Mouse (Mus musculus) limb, embryonic 11.5 days (tissue): ENCODE results near the gene Ttyh1. TPM values are rescaled to one million over a fixed set of nuclear protein-coding genes. Genes with fewer than 3 reads are reported as not detected.

Source experiments
- ATAC-seq: fragments of 200-750 bp; cut with Nextera tagmentation; 2 replicates; pipeline ENCODE4 v1.8.0; 2017; ENCODE audit warnings: low read depth; ENCODE audit not compliant: insufficient number of reproducible peaks, low FRiP score, low TSS enrichment
- DNase-seq: peaks from one replicate; pipeline ENCODE4 v3.0.0-alpha.2; 2015; ENCODE audit warnings: low spot score
- H3K27ac ChIP-seq: fragments of 300-500 bp; sonication (generic); replicated peaks from 2 replicates; pipeline ENCODE4 v1.5.1; 2014; ENCODE audit warnings: low read depth, mild to moderate bottlenecking, low read length
- H3K27me3 ChIP-seq: fragments of 300-500 bp; sonication (generic); 2 replicates; pipeline ENCODE4 v1.6.1; 2014; ENCODE audit warnings: mild to moderate bottlenecking, low read length, mixed read lengths; ENCODE audit not compliant: control insufficient read depth, insufficient read depth
- H3K36me3 ChIP-seq: fragments of 300-500 bp; sonication (generic); 2 replicates; pipeline ENCODE4 v1.6.1; 2014; ENCODE audit warnings: mild to moderate bottlenecking, low read length, moderate library complexity, mixed read lengths; ENCODE audit not compliant: control insufficient read depth, insufficient read depth
- H3K4me1 ChIP-seq: fragments of 300-500 bp; sonication (generic); 2 replicates; pipeline ENCODE4 v1.6.1; 2014; ENCODE audit warnings: low read length, mixed read lengths; ENCODE audit not compliant: control insufficient read depth, insufficient read depth
- H3K4me2 ChIP-seq: fragments of 300-500 bp; sonication (generic); 2 replicates; pipeline ENCODE4 v1.6.1; 2014; ENCODE audit warnings: low read depth, mild to moderate bottlenecking, moderate library complexity; ENCODE audit not compliant: severe bottlenecking
- H3K4me3 ChIP-seq: fragments of 300-500 bp; sonication (generic); 2 replicates; pipeline ENCODE4 v1.5.1; 2014; ENCODE audit warnings: low read depth, low read length
- H3K9ac ChIP-seq: fragments of 300-500 bp; sonication (generic); 2 replicates; pipeline ENCODE4 v1.6.1; 2014; ENCODE audit warnings: mild to moderate bottlenecking, low read length
- H3K9me3 ChIP-seq: fragments of 300-500 bp; sonication (generic); 2 replicates; pipeline ENCODE4 v1.6.1; 2016; ENCODE audit warnings: low read length; ENCODE audit not compliant: control insufficient read depth
- WGBS: fragments of 180-500 bp; shearing (Covaris S2); extraction: QIAGEN DNeasy Blood & Tissue Kit; methylation state at CpG from one replicate; pipeline ENCODE4 v1.1.7; 2014; 5-methylcytosine and 5-hydroxymethylcytosine counted together
- polyA plus RNA-seq: library from polyadenylated mRNA; unstranded; fragments of >200 nt; fragmentation: Nextera tagmentation; extraction: Ambion mirVana; gene quantifications from 2 replicates; pipeline ENCODE4 v1.2.1, GENCODE M21; 2014

Ttyh1 gene
- polyA plus RNA-seq, 1 experiment from 2014 or later = 1.4 TPM

- Histone ChIP-seq H3K9me3 (0 out of 2 replicates have a peak, but pooled peaks cover 2% of the 10 kb centered on the region), H3K27me3 (peaks cover 22% of the 10 kb centered on the region), H3K4me3 (no peak overlapping the region), H3K4me2 (no peak overlapping the region), H3K4me1 (no peaks in the 10 kb centered on the region), H3K36me3 (no peaks in the 10 kb centered on the region), H3K27ac (no peak overlapping the region), H3K9ac (no peak overlapping the region)
- WGBS = 68% methylated on average over 8 of the region's 8 CpGs
- ATAC-seq (no peak), DNase-seq (no peak)
These were observed 2.0 kb upstream of the Ttyh1 start for GRCm38 (mm10) chr7:4117050-4117814.

DNA sequence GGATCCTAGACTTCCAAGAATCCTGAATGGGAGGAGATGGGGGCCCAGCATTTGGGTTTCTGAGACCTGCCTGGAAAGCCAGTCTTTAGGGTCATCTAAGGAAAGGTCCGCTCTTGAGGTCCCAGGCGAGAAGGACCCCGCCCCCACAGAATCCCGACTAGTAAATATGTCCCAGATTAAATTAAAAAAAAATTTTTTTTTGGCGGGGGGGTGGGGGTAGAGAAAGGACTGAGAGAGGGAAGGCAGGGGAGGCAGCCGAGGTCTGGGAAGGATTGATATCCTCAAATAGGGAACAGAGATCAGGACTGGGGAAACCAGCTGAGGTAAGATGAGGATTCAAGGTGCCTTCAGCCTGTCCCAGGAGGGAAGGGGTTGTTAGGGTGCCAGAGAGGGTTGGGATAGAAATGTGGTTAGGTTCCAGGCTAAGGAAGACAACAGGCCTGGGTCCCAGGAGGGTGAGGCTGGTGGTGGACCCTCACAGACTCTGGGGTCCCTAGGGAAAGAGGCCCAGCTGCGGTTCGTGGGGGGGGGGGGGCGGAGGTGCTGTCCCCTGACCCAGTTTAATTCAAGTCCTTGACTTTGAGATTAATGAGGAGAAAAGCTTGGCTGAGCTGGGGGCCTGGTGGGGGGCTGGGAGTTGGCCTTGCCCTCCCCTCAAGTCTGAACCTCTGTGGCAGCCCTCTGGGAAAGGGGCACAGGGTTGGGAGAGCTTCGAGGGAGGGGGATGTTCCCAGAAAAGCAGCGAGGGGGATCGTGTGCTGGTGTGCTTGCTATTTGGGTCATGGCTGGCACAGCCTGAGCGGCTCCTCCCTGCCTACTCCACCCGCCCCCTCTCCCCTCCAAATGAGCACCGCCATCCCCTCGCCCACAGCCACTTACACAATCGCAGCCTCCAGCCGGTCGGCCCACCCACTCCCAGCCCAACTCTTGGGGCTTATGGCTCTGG lies 1.0 kb downstream of the Ttyh1 start:
- peak overlapping the region; percentile 61; the same call in 1 of the 2 replicates for H3K4me2 ChIP-seq
- no peak for DNase-seq
- WGBS = 19% methylated on average over 16 of the region's 19 CpGs

DNA sequence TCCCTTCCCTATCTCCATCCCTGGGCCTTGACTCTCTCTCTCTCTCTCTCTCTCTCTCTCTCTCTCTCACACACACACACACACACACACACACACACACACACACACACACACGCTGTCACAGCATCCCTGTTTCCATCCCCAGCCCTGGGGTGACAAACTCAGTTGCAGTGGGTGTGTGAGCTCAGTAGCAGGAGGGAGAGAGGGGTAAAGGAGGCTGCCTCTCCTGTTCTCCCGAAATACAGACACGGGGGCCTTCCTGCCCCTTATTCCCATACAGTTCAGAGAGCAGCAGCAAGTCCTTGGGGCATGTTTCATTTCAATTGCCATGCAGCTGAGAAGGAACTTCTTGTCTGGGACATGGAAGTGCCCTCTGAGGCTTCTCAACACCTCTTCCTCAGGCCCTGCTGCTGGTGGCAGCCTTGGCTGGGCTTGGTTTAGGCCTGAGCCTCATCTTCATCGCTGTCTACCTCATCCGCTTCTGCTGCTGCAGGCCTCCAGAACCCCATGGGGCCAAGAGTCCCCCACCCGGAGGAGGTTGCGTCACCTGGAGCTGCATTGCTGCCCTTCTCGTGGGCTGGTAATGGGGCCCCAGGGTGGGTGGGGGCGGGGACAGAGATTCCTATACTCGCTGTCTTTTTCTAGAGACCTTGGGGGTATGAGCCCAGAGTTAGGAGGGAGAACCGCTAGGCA lies 3.0 kb downstream of the Ttyh1 start:
- Histone ChIP-seq H3K4me1 (no peaks in the 10 kb centered on the region), H3K27ac (no peak overlapping the region), H3K9ac (no peak overlapping the region), H3K36me3 (no peaks in the 10 kb centered on the region), H3K4me2 (no peak overlapping the region), H3K27me3 (peaks cover 22% of the 10 kb centered on the region), H3K9me3 (0 out of 2 replicates have a peak, but pooled peaks cover 2% of the 10 kb centered on the region), H3K4me3 (no peak overlapping the region)
- no peak for DNase-seq
- no peak for ATAC-seq
- WGBS = 51% methylated on average over 11 of the region's 11 CpGs

More for the DNA sequence above, 1.0 kb downstream of the Ttyh1 start:
- H3K27ac ChIP-seq = no peak overlapping the region
- no peaks in the 10 kb centered on the region for H3K36me3 ChIP-seq
- no peak for ATAC-seq
- 0 out of 2 replicates have a peak, but pooled peaks cover 2% of the 10 kb centered on the region for H3K9me3 ChIP-seq
- H3K4me3 ChIP-seq = no peak overlapping the region; the same call in 1 of the 2 replicates
- H3K4me1 ChIP-seq = no peaks in the 10 kb centered on the region
- H3K9ac ChIP-seq = no peak overlapping the region
- peaks cover 22% of the 10 kb centered on the region for H3K27me3 ChIP-seq

- Histone ChIP-seq H3K9ac (no peak overlapping the region), H3K36me3 (no peaks in the 10 kb centered on the region), H3K4me3 (no peak overlapping the region), H3K4me2 (no peak overlapping the region), H3K27ac (no peak overlapping the region), H3K27me3 (peaks cover 22% of the 10 kb centered on the region), H3K9me3 (0 out of 2 replicates have a peak, but pooled peaks cover 2% of the 10 kb centered on the region), H3K4me1 (no peaks in the 10 kb centered on the region)
- no peak for DNase-seq
- 87% methylated on average over 10 of the region's 10 CpGs for WGBS
- ATAC-seq = no peak
These were observed 3.6 kb downstream of the Ttyh1 start for GRCm38 (mm10) chr7:4122783-4123182.

DNA sequence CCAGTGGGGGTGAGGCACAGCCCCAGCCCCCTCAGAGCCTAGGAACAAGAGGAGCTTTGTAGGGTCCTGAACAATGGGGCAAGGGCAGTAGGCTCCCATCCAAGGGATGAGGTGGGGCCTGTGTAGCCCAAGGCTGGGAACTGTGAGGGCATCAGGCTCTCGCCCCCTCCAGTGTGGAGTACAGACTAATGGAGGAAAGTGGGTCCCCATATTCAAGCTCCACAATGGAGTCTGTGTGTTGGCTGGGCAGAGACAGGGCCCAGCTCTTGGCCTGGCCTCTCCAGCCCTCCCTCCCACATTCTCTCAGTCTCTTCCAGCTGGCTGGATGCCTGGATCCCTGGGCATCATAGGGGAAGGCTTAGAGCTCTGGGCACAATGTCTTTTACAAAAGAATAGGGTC lies 4.5 kb downstream of the Ttyh1 start:
- no peak for DNase-seq
- no peak overlapping the region for H3K27ac ChIP-seq

GRCm38 (mm10) chr7:4124315-4124759 lies 5.1 kb downstream of the Ttyh1 start:
- peaks cover 14% of the 10 kb centered on the region for H3K27me3 ChIP-seq
- peak overlapping the region; percentile 31 for H3K4me2 ChIP-seq
- 0 out of 2 replicates have a peak overlapping the region, but pooled peaks have one; percentile 12 for H3K9ac ChIP-seq
- peak; percentile 72 for ATAC-seq
- no peak overlapping the region for H3K27ac ChIP-seq
- no peaks in the 10 kb centered on the region for H3K4me1 ChIP-seq
- WGBS = 1% methylated on average over 10 of the region's 10 CpGs
- H3K36me3 ChIP-seq = no peaks in the 10 kb centered on the region
- peak; percentile 50 for DNase-seq
- peak overlapping the region; percentile 10; the same call in 1 of the 2 replicates for H3K4me3 ChIP-seq
- no peaks in the 10 kb centered on the region for H3K9me3 ChIP-seq

More for the DNA sequence above, 4.5 kb downstream of the Ttyh1 start:
- peaks cover 19% of the 10 kb centered on the region for H3K27me3 ChIP-seq
- H3K36me3 ChIP-seq = no peaks in the 10 kb centered on the region
- ATAC-seq = 0 out of 2 replicates have a peak, but pooled peaks have one; percentile 12
- no peak overlapping the region for H3K4me3 ChIP-seq
- no peak overlapping the region for H3K4me2 ChIP-seq
- no peaks in the 10 kb centered on the region for H3K4me1 ChIP-seq
- H3K9me3 ChIP-seq = no peaks in the 10 kb centered on the region
- no peak overlapping the region for H3K9ac ChIP-seq
- WGBS = 64% methylated on average over 1 of the region's 1 CpGs

DNA sequence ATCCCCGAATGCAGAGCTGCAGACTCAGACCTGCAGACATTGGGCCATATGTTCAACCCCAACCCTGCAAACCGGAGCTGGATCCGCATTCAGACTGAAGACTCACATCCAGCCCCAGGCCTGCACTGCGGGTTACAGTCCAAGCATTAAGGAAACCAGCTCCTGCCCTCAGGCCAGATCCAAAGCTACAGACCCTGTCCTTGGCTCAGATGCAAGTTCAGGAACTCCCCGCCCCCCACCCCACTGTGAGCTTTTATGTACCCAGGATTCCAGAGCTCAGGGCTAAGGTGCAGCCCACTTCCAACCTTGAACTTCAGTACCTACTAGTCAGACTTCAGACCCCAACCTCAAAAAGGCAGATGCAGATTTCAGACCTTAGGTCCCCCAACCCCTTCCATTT lies 5.6 kb downstream of the Ttyh1 start:
- Histone ChIP-seq H3K4me3 (no peak overlapping the region), H3K27me3 (peaks cover 9% of the 10 kb centered on the region), H3K4me1 (no peaks in the 10 kb centered on the region), H3K9ac (no peak overlapping the region), H3K4me2 (peak overlapping the region; percentile 31), H3K27ac (no peak overlapping the region), H3K36me3 (no peaks in the 10 kb centered on the region), H3K9me3 (no peaks in the 10 kb centered on the region)
- no peak for ATAC-seq
- WGBS = 19% methylated on average over 5 of the region's 5 CpGs
- no peak for DNase-seq

DNA sequence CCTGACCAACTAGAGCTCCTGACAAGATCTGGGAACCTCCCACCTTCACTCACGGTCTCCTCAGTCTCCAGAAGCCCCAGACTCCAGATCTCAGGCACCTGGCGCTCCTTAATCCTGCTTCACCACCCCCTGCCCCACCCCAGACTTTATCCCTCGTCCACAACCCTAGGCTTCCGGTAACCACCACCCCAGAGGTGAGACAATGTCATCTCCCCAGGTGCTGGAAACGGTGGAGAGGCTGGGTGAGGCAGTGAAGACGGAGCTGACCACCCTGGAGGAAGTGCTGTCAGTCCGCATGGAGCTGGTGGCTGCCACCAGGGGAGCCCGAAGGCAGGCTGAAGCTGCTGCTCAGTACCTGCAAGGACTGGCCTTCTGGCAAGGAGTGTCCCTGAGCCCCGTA lies 6.1 kb downstream of the Ttyh1 start:
- no peak overlapping the region for H3K9ac ChIP-seq
- no peak overlapping the region for H3K27ac ChIP-seq
- H3K4me2 ChIP-seq = no peak overlapping the region
- ATAC-seq = no peak
- no peaks in the 10 kb centered on the region for H3K9me3 ChIP-seq
- 24% methylated on average over 9 of the region's 9 CpGs for WGBS
- DNase-seq = no peak
- H3K4me1 ChIP-seq = no peaks in the 10 kb centered on the region
- H3K4me3 ChIP-seq = no peak overlapping the region
- peaks cover 4% of the 10 kb centered on the region; the same call in 1 of the 2 replicates for H3K27me3 ChIP-seq
- no peaks in the 10 kb centered on the region for H3K36me3 ChIP-seq
